Mouse (Mus musculus) embryo, embryonic 11 days (tissue): ENCODE measurements around the gene Cblc.

Source experiments
- DNase-seq: peaks from one replicate; pipeline ENCODE4 v3.0.0-alpha.2; 2015

The Cblc gene

GRCm38 (mm10) chr7:19749389-19750216 is 47.0 kb downstream of the Cblc start:
- peak; percentile 99 for DNase-seq

DNA sequence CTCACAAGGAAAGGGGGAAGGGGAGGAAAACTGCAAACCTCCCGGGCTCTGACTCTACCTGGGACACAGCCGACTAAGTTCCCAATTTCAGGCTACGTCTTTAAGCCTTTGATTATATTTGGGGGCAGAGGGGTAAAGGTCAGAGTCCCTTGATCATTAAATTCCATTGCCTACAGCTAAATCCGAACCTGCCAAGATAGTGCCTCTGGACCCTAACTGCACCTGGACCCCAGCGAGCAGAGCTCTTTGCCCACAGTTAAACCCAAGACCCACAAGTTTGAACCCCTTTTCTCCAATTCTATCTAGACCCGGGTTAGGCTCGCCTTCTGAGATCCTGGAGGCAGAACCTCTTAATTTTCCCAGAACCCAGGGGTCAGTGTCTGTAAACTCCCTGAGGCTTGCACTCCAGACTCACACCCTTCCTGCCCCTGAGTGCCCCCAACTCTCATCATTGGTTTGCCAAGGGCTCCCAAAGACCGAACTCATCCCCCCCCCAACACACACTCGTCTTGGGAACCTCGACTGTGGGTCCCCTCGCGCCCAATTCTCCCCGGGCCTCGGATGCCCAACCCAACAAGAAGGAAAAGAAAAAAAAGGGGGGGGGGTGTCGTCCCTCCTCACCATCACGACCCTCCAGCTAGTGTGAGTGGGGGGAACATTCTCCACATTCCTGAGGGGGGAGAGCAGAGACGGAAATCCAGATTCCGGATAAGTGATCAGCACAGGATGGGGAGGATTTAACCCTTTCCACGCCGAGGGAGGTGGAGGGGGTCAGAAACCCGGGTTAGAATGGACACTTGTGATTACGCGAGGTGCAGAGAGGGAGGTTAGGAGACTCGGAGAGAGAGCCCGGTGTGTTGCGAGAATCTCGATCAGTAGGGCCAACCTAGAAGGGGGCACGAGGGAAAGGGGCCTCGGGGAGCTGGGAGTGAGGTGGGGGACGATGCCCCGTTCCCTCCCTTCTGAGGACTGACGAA is 48.1 kb downstream of the Cblc start:
- DNase-seq = peak; percentile 78

DNA sequence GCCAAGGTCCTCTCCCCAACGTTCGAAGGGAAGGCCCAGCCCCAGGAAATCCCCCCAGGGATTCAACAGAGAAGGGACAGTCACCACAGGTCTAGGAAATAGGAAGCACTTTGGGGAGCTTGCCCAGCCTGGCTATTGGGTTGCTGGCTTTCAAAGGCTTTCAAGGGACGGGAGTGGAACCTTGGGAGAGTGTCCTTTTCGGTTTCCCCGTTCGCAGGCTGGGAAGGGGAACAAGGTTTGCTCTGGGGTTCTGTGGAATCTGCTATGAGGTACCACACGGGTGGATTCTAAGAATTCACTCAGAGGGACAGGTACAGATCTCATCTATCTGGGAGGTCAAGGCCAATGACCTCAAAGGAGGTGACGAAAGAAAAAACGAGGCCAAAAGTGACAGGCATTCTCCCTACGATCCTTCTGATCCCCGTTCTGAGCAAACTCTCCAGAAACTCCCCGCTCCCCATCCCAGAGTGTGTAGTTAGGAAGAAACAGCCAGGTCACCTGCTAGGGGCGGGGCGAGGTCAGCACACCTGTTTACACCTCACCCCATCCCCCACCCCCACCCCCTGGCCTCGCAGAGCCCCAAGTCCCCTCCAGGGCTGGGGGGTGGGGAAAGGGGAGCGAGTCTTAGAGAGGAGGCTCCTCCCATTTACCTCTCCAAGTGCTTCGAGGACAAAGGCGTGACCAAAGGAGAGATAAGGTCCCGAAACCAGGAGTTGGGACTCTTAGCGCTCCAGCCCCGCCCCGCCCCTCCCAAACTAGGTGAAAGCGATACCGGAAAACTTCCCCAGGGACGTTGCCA is 49.0 kb downstream of the Cblc start:
- DNase-seq = peak; percentile 58

GRCm38 (mm10) chr7:19746426-19747201 is 50.0 kb downstream of the Cblc start:
- DNase-seq = no peak

GRCm38 (mm10) chr7:19745971-19746370 is 50.6 kb downstream of the Cblc start:
- DNase-seq = no peak

DNA sequence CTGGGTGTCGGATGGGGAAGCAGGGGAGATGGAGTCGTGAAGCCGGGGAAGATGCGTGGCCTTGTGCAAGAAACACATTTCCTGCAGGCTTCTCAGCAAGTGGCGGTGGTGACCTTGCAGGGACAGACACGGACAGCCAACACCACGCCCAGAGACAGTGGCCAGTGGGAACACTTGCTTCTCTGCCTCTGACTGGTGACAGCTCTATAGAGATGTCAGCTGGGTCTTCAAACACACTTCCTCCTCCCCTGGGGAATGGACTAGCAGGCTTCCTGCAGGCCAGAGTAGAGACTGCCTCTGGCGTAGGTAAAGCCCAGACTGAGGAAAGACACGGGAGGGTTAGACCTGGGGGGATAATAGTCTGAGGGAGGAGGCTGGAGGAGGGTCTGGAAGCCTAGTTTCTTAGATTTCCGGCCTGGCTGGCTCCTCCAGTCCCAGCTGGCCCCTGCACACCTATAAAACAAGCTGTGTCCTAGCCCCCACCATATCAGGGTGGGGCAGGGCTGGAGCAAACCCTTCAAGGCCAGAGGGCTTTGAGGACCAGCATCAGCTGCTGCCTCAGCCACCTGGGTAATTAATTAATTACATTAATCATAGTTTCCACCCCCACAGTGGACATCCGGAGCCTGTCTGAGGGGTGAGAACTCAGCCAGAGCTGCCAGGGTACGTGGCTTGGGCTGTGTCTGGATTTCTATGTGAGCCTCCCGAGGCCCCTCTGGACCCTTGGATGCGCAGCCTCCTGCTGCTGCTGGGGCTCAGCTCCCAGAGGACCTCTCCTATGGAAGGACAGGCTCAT is 51.8 kb downstream of the Cblc start:
- DNase-seq = peak; percentile 42

- no peak for DNase-seq
These were observed 52.8 kb downstream of the Cblc start for GRCm38 (mm10) chr7:19743791-19744190.

- no peak for DNase-seq
These were observed 54.1 kb downstream of the Cblc start for GRCm38 (mm10) chr7:19742468-19742867.

- DNase-seq = peak; percentile 54
These were observed 55.1 kb downstream of the Cblc start for GRCm38 (mm10) chr7:19741329-19742031.

DNA sequence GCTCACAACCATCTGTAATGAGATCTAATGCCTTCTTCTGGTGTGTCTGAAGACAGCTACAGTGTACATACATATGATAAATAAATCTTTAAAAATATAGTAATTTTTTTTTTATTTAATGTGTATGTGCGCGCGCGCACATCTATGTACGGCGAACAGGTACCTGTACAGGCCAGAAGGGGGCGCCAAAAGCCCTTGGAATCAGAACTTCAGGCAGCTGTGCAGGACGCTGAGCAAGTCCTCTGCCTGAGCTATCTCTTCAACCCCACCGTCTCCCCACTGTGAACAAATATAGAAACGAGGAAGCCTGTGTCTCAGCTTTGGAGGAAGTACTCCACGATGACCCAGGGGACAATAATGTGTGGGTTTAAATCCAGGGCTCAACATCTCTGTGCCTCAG is 56.3 kb downstream of the Cblc start:
- DNase-seq = no peak

- DNase-seq = no peak
These were observed 57.8 kb downstream of the Cblc start for GRCm38 (mm10) chr7:19738771-19739170.

- DNase-seq = no peak
These were observed 60.1 kb downstream of the Cblc start for GRCm38 (mm10) chr7:19736389-19737057.

- DNase-seq = no peak
These were observed 62.4 kb downstream of the Cblc start for GRCm38 (mm10) chr7:19734178-19734666.
